Mouse (Mus musculus) C2C12 (cell line): ENCODE measurements around the gene Ampd2.

Experiments used
- CTCF ChIP-seq: IDR thresholded peaks from one replicate; pipeline ENCODE4 v1.5.1; 2011; ENCODE audit not compliant: control insufficient read depth, insufficient read depth, insufficient read length
- FOSL1 ChIP-seq: IDR thresholded peaks from one replicate; pipeline ENCODE4 v1.8.0; 2011; ENCODE audit warnings: mild to moderate bottlenecking, low read length; ENCODE audit not compliant: poor library complexity, insufficient read depth, severe bottlenecking
- MAX ChIP-seq: IDR thresholded peaks from one replicate; pipeline ENCODE4 v1.6.1; 2011; ENCODE audit warnings: mild to moderate bottlenecking, control low read depth
- MYOG ChIP-seq: IDR thresholded peaks from one replicate; pipeline ENCODE4 v1.6.1; 2011; ENCODE audit not compliant: control insufficient read depth, insufficient read length; ENCODE audit errors: extremely low read depth

- TF ChIP-seq FOSL1 (no peak), MYOG (no peak), CTCF (no peak), MAX (no peak)
These were observed 2.5 kb downstream of the Ampd2 start for GRCm38 (mm10) chr3:108083904-108084407.
